Mouse (Mus musculus) kidney, adult 2 months (tissue): ENCODE measurements around the gene Grid2.

Experiments used
- CTCF ChIP-seq: fragments of 200-500 bp; conservative IDR thresholded peaks from 2 replicates; pipeline ENCODE4 v1.5.1; 2011; ENCODE audit warnings: low read depth, mild to moderate bottlenecking, control low read depth, low read length, moderate library complexity, mixed read lengths; ENCODE audit not compliant: insufficient read depth, insufficient read length
- POLR2A ChIP-seq: fragments of 200-500 bp; IDR thresholded peaks from one replicate; pipeline ENCODE4 v1.6.1; 2011; ENCODE audit warnings: low read depth, low read length, control low read depth

GRCm38 (mm10) chr6:63931201-63931600 is 675.5 kb downstream of the Grid2 start:
- TF ChIP-seq CTCF (no peak), POLR2A (no peak)
